Mouse (Mus musculus): ENCODE measurements around the gene Rpl12. TPM values are rescaled to one million over a fixed set of nuclear protein-coding genes. Genes with fewer than 3 reads are reported as not detected.
"Not testable (repeated sequence)": the region's sequence is repeated elsewhere in the genome, so short reads cannot be mapped to it uniquely, and the experiment has no call there.

Gene Rpl12
- polyA plus RNA-seq, 1 experiment, result 226 TPM

DNA sequence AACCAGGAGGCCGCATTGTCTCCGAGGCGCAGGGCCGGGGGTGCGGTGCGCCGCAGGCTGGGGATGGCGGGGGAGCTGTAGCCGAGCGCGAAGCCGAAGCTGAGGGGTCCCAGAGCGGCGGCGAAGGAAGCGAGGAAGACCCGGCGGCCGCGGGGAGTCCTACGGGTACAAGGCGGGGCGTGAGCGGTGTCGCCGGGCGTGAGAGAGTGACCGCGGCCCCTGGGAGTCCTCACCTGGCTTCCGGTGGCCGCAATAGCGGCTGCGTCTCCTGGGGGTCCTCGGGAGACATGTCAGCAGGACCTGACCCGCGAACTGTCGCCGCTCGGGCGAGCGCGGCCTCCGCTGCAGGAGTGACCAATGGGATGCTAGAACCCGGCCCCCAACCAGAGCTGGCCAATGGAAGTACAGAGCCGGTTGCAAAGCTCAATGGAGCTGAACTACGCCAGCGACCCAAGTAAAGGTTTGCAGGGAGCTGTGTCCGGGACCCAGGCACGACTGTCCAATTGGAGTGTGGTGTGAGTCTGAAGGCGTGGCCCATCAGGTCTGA lies 20.4 kb downstream of the Rpl12 start, which contains the start of gene Slc2a8:
Gene Slc2a8, minus strand, starts transcription at position 359 of the 547 bp plus-strand sequence.
- DNase-seq (ENCODE audit: low read depth), result peak; percentile 64

DNA sequence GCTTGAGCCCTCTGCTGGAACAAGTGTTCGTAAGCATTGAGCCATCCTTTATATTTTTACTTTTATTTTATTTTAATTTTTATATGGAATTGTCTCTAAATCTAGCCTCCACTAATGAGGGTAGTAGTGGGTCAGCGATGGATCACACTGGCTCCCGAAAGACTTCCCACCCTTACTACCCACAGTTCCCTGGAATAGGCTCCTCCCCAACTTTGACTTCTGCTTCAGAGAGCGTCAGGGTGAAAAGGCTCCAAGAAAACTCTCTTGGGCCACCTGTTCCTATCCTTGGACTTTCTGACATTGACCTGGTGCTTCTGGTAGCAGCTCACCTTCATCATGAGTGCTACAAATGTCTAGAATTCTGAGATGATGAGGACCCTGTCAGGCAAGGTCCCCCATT lies 21.3 kb downstream of the Rpl12 start:
- no peak for DNase-seq (ENCODE audit: low read depth)

DNA sequence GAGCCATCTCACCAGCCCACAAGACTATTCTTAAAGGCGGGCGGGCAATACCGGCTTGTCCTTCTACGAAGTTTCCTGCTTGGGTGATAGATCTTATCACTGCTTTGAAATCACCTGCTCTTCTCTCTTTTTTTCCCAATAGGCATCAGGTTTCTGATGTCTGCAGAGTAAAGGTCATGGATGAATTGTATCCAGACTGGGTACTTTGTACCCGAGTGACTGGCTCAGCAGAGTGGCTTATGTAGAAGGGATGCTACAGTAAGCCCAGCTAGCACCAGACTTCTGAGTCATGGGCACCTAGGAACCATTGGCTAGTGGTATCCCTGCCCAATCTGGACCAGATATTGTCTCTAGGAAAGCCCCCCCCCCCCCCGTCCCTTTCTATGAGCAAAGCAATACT lies 22.3 kb downstream of the Rpl12 start:
- DNase-seq (ENCODE audit: low read depth), result no peak

DNA sequence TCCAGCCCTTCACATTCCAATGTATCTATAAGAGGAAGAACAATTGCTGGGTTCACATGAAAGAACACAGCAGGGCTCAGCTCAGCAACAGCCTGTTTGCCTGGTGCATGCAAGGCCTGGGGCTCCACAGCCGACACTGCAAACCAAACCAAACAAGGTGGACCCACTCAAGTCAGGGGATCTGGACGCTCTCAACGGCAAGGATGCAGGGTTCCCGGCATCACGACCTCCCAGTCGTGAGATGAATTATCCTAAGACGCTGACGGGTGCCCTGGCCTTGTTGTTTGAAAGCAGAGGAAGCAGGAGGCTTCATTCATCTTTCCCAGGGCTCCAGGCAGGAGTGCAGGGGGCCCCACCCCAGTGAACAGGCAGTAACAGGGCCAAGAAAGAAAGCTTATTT lies 24.5 kb downstream of the Rpl12 start:
- no peak for DNase-seq (ENCODE audit: low read depth)

DNA sequence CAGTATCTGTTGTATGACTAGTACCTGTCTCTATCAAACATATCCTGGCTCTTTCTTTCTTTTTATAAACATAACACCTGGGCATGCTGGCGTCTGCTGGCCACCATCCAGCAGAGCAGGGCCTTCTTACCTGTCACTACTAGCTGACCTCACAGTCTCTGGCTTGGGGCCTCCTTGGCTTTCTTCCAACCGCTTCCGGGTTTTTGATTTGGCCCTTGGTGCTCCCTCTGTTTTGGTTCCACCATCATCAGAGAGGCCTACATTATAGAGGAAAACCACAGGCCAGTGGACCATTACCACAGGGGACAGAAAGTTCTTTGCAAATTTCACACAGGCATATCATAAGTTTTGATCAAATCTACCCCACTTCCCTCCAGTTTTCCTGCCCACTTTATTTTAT lies 28.0 kb downstream of the Rpl12 start:
- no peak for DNase-seq (ENCODE audit: low read depth)

DNA sequence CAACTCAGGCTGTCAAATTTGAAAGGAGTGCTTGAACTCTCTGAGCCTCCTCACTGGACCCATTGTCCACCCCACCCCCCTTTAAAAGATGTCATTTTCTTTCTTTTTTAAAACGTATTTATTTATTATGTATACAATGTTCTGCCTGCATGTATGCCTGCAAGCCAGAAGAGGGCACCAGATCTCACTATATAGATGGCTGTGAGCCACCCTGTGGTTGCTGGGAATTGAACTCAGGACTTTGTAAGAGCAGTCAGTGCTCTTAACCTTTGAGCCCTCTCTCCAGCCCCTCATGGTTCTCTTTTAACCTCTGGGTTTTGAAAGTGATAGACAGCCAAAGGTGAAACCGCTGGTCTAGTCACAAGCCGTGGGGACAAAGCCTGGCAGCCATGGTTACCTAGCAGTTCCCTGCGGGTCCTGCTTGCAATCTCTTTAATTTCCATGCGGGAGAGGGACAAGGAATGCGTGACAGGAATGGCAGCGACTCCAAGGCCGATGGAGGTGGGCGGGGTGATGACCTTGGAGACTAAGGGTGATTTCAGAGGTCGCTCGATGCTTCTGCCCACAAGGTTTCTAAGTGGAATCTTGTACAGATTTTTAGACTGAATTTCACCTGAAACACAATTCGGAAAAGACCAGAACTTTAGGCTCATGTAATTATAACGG lies 28.9 kb downstream of the Rpl12 start:
- no peak for DNase-seq (ENCODE audit: low read depth)

DNA sequence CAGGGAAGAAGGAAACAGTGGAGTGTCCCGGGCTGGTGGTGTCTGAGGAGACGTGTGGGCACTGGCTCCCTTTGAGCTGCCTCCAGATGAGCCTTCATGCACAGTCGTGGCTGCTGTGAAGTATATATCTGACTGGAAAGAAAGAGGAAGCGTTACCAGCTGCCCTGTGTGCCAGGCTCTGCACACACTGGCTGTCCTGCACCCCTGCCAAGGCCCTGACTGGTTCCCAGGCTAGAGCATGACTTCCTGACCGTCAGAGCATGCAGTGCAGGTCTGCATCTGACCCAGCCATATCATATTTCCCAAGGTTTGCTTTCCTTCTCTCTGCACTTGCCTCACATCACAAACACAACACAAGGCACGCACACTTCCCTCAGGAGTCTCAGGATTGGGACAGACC lies 30.8 kb downstream of the Rpl12 start:
- no peak for DNase-seq (ENCODE audit: low read depth)

DNA sequence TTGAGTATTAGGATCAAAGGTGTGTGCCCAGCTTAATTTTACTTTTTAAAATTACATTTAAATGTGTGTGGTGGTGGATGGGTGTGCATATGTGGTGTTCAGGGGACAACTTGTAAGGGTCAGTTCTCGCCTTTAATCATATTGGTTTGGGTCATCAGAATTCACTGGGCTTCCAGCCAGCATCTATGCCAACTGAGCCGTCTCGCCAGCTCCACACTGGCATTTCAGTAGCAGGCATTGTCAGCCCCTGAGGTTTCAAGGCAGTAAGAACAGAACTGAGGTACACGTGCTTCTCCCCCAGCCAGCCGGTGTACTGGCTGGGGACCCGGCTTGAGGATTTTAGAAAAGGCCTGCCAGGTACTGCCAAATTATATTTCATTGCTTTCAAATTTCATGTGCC lies 35.7 kb downstream of the Rpl12 start:
- no peak for DNase-seq (ENCODE audit: low read depth)

DNA sequence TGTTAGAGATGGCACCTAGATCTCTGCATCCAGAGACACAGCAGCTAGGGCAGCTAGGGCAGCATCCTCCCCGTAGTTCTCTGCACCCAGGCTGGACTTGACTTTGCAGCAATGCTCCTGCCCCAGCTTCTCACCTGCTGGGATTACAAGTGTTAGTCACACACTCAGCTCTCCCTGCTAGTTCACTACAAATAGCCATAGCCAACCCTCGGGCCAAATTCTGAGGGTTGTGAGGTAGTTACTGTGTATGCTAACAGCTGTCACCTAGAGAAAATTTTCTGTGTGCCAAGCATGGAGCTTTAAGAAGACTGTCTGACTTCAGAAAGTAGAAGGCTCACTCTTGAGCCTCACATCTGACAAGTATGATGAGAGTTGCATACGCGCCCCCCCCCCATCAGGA lies 36.4 kb downstream of the Rpl12 start:
- no peak for DNase-seq (ENCODE audit: low read depth)

DNA sequence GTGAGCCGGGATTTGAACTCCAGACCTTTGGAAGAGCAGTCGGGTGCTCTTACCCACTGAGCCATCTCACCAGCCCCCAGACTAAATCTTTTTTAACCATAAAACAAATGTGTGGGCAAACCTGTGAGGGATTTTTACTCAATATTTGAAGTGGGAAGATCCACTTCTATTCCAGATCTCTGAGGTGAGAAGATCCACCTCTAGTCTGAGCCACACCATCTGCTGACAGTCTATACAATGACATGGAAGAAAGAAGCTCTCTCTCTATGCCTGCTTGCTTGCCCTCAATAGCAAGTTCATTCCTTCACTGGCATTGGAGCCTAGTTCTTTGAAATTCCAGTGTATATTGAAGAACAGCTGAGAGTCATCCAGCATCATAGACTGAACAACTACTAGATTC lies 38.4 kb downstream of the Rpl12 start:
- DNase-seq (ENCODE audit: low read depth), result no peak

DNA sequence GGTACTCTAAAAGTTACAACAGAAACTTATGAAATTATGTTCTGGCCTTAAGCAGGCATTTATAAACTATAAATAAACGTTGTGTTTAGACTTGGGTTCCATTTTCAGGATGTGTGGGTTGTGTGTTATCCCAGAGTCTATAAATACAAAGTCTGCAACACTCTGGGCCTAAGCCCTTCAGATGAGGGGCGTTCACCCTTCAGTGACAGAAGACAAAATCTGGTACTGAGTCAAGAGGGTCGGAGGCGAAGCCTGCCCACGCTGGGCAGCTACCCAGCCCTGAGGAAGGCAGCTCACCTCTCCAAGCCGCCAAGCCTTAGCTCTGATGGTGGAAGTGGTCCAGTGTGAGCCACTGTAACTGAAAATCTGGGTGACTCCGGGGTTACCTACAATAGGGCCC lies 40.8 kb downstream of the Rpl12 start:
- no peak for DNase-seq (ENCODE audit: low read depth)

DNA sequence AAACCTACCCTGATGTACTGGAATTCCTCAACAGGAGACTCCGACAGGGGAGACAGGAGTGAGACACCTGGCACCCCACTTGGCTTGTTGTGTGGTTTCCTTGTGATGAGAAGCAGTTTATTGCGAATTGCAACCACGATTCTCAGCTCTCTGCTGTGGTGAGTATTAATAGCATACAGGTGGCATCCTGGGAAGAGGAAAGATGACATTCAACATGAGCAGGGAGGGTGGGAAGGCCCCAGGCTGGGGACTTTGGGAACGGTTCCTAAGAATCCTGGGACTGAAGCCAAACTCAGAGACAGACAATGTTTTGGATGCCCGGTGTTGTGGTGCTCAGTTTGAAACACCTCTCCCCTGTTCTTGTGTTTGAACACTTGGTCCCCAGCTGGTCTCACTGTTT lies 43.7 kb downstream of the Rpl12 start:
- DNase-seq (ENCODE audit: low read depth), result no peak

DNA sequence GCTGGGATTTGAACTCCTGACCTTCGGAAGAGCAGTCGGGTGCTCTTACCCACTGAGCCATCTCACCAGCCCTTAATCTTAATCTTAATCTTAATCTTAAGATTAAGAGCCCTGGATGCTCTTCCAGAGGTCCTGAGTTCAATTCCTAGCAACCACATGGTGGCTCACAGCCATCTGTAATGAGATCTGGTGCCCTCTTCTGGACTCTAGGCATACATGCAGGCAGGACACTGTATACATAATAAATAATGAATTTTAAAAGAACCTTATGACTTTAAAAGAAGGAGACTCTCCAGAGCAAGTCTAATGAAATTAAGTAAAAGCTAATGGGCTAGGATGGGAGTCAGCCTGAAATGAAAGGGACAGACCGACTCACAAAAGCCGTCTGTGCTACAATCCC lies 47.7 kb downstream of the Rpl12 start:
- not testable (repeated sequence) for DNase-seq (ENCODE audit: low read depth)

DNA sequence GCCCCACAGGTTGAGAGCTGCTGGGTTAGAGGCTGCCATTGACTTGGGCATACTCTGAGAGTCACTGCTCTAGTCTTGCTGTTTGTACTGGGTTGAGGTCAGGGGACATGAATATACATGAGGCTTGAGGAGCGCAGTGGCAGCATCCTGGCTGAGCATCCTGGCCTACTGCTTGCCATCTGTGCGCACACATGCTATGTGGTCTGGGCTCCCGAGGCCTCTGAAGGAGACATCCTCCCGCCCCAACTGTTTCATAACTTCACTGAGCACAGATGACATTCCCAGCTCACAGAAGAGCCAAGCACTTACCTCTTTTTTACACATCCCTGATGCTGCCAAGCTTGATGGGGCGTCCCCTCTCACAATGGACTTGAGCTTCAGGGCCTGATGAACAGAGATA lies 53.5 kb downstream of the Rpl12 start:
- no peak for DNase-seq (ENCODE audit: low read depth)

Other genes starting within 250 kb of the Rpl12 start
- gene Cdk9, start 248.5 kb upstream of the Rpl12 start, polyA plus RNA-seq (2012; rRNA removed), result 112 and 115 TPM in 2 replicates
- 35.5 and 38.0 TPM in 2 replicates for gene Sh2d3c, start 240.5 kb upstream of the Rpl12 start, polyA plus RNA-seq (2012; rRNA removed)
- gene 6330409D20Rik, start 220.5 kb upstream of the Rpl12 start, polyA plus RNA-seq (2012; rRNA removed), result not detected in 2 replicates
- gene Tor2a, start 204.3 kb upstream of the Rpl12 start, polyA plus RNA-seq (2012; rRNA removed), result 67.5 and 71.1 TPM in 2 replicates
- gene Ttc16, start 185.9 kb upstream of the Rpl12 start, polyA plus RNA-seq (2012; rRNA removed), result 2.7 and 4.2 TPM in 2 replicates
- 5.0 and 7.6 TPM in 2 replicates for gene Ptrh1, start 185.8 kb upstream of the Rpl12 start, polyA plus RNA-seq (2012; rRNA removed)
- 0.39 and 0.77 TPM in 2 replicates for gene Cfap157, start 177.1 kb upstream of the Rpl12 start, polyA plus RNA-seq (2012; rRNA removed)
- 8.2 and 13.8 TPM in 2 replicates for gene Stxbp1, start 114.3 kb upstream of the Rpl12 start, polyA plus RNA-seq (2012; rRNA removed)
- gene Fam129b, start 85.4 kb upstream of the Rpl12 start, polyA plus RNA-seq (2012; rRNA removed), result 41.8 and 48.6 TPM in 2 replicates
- 18.6 and 19.3 TPM in 2 replicates for gene Lrsam1, start 55 bp downstream of the Rpl12 start, polyA plus RNA-seq (2012; rRNA removed)
- 52.5 and 53.7 TPM in 2 replicates for gene Slc2a8, start 20.5 kb downstream of the Rpl12 start, polyA plus RNA-seq (2012; rRNA removed)
- 9.8 and 11.3 TPM in 2 replicates for gene Garnl3, start 170.1 kb downstream of the Rpl12 start, polyA plus RNA-seq (2012; rRNA removed)

Data from gonadal fat pad, adult 2 months (tissue).